Mouse (Mus musculus) heart, adult 8-10 months (tissue): ENCODE results near the gene Caly. TPM values are rescaled to one million over a fixed set of nuclear protein-coding genes. Genes with fewer than 3 reads are reported as not detected.

Experiments
- DNase-seq: peaks from one replicate; pipeline ENCODE4 v3.0.0; 2022; ENCODE audit warnings: low spot score
- total RNA-seq, 4 experiments: library from RNA; stranded (reverse); gene quantifications; 2 replicates each; pipeline ENCODE4 v1.2.4; 2022

The Caly gene
- total RNA-seq, 4 experiments from 2014 or later = 0.25 to 0.50 (median 0.30) TPM; not detected in 1

DNA sequence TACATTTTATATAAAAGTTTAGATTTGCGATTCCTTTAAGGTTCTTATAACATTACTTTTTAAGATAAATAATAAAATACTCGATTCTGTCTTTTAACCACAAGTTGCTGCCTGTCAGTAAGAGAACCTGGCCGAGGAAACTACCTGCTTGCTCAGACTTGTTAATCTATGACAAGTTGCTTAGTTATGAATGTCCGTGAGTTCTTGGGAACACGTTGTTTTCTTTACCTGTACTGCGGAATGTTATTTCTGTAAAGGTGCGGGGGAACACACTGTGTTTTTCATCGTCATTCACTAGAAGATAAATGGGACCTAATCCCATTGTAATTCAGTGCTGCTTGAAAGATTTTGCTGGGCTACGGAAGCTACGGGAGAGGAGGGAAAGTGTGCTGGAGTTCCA is 8.3 kb upstream of the Caly start:
- DNase-seq = no peak

DNA sequence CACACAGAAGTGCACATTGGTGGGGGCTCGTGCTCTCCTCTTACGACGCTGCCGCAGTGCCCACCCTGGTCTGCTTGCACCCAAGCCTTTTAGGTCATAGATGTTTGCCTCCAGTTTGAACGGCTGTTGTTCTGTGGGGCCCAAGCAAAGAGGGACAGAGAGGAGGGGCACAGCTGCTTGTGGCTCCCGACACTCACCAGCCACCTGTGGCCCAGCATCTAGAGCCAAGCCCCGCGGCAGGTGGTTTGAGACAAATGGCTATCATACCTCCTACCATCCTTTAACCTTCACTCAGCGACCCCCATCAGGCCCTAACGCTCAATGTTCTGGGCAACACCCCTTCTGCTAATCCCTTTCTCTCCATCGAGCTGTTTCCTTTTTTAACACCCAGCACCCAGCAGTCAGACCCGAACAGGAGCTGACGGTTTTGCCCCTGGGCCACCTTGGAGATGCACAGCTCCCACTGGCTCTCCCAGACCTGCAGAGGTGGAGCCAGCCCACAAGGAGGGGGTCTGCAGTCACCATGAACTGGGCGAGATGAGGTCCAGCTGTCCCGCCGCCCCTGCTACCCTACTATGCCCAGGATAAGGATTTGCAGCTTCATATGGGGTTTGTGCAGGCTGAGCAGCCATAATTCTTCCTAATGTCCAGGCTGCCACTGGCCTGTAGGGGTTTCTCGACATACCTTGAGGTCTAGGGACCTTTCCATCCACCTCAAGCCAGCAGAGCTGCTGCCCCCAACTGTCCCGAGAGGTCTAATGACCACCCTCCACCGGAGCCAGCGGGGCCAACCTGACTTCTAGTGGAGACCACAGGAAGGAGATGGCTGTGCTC is 723 bp downstream of the Caly start:
- no peak for DNase-seq

DNA sequence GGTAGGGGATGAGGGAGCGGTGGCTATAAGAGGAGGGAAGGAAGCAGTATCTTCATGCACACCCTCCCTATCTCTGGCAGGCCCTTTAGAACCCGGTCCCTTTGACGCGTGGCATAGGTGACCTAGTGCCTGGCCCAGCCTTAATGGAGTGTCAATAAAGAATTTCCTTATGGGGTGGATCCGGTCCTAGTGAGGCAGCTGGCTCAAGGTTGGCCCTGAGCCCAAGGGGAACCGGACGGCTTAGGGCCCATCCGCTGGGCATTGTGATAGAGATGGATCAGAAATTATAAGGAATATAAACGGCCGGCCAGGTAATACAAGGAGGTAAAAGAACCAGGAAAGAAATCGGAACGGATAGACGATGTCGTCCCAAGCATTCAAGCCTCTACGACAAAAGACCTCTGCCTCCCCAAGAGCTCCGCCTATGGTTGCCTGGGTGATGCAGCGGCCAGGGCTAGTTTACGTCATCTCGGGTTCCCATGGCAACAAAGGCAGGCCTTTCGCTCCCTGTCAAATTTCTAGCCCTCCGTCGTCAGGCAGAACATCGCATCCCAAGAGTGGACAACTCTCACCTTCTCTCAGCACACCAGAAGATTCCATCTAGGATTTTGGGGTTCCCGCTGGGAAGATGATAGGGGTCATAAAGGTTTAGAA is 1.7 kb downstream of the Caly start:
- peak; percentile 27 for DNase-seq

DNA sequence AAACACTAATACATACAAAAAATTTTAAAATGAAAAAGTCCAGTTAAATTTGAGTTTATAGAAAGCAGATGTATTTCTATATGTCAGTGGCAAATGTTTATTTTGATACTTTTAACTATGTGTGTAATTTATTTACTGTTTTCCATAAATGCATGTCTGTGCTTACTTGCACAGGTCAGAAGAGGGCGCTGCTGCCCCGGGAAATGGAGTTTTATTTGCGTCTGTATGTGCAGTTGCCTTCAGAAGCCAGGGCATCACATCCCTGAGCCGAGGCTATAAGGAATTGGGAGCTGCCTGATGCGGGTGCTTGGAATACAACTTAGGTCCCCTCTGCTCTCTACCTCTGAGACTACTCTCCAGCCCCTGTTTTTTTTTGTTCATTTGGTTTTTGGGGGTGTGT is 3.6 kb downstream of the Caly start:
- peak; percentile 53 for DNase-seq

DNA sequence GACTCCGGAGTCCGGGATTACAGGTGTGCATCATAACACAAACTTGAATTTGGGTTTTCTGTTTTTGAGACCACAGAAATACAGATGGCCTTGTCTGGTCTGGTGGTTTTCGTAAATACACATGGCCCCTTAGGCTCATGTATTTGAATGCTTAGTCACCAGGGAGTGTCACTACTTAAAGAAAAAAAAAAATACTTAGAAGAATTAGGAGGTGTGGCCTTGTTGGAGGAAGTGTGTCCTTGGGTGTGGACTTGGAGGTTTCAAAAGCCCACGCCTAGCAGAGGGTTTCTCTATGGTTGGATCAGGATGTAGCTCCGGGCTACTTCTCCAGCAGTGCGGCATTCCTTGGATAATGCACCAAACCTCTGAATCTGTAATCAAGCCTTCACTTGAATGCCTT is 4.7 kb downstream of the Caly start:
- DNase-seq = no peak

DNA sequence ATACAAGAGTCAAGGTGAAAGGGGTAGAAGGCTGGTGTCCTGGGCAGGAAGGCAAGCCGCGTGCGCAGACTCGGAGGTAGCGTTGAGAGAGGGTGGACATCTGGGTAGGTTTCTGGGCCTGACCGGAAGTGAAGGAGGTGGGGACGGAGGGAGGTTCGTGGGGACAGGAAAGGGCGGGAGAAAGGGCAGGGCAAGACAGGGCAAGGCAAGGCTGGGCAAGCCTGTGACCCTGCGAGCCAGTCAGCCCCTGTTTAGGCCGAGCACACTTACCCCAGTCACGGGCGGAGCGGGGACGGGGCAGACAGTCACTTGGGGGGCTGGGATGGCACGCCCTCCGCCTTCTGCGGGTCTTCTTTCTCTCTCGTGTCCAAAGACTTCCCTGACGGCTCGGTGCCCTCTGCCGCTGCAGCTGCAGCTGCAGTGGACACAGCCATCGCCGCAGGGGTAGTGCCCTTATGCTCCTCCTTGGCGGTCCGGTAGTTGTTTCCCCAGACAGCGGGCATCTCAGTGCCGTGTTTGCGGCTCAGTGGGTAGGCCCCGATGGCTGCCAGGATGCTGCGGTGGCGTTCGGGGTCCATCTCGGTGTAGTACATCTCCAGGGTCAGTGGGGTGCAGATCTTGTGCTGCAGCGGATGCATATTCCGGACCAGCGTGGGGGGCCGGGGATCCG is 12.2 kb downstream of the Caly start:
- DNase-seq = peak; percentile 10

DNA sequence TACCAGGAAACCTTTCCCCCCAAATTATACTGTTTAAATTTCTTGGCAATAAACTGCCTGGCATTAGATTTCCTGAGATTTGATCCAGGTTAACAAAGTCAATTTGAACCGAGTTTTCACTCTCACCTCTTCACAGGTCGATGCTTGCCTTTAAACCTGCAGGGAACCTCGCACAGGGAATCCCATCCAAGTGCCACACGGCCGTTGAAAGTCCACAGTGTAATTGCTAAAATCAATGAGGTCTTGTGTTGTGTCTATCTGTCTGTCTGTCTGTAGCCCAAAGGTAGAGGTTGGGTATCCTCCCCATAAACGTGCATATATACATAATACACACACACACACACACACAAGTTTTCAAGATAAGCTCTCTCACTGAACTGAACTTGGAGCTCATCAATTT is 15.0 kb downstream of the Caly start:
- no peak for DNase-seq

DNA sequence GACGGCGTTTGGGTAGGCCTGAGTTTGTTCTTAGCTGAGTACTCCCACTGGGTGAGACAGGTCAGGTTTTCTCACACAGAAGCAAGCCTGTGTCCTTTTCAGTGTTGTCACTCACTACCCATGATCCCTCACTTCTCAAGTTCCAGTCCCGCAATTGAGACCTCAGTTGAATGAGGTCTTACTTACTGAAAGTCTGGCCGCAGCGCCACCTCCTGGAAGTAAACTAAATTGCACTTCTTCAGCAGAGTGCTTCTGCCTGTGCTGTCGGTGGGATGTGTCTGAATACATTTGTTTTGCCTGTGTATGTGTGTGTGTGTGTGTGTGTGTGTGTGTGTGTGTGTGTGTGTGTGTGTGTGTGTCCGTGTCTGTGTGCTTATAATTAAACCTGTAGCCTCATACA is 19.3 kb downstream of the Caly start:
- DNase-seq = peak; percentile 35

DNA sequence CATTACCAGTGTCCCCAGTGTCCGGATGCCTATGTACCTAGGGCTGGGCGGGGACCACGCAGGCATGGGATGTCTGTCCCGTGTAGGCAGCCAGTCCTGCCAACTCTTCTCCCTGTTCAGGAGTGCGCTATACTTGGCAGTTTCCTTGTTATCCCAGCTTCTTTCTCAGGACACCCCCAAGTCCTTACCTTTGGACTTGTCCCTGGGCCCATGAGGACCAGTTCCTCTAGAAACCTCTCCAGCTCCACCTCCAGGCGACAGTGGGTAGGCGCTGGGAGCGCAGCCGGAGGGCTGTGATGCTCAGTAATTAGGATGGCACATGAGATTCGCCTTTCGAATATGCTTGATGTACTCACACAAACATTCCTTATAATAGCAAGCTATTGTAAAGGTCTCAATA is 20.0 kb downstream of the Caly start:
- DNase-seq = no peak

DNA sequence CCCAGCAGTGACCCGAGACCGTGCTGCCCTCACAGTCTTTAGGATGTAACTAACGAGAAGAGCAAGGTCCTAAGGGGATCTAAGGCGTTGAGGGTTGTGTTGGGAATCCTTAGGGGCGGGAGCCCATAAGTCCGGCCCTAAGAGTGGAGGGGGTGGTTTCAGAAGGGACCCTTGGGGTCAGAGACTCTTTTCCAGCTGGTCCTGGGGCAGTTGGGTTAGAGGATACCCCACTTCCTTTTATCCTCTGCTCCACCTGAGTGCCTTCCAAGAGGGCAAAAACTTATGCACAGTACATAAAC is 20.6 kb downstream of the Caly start:
- no peak for DNase-seq

DNA sequence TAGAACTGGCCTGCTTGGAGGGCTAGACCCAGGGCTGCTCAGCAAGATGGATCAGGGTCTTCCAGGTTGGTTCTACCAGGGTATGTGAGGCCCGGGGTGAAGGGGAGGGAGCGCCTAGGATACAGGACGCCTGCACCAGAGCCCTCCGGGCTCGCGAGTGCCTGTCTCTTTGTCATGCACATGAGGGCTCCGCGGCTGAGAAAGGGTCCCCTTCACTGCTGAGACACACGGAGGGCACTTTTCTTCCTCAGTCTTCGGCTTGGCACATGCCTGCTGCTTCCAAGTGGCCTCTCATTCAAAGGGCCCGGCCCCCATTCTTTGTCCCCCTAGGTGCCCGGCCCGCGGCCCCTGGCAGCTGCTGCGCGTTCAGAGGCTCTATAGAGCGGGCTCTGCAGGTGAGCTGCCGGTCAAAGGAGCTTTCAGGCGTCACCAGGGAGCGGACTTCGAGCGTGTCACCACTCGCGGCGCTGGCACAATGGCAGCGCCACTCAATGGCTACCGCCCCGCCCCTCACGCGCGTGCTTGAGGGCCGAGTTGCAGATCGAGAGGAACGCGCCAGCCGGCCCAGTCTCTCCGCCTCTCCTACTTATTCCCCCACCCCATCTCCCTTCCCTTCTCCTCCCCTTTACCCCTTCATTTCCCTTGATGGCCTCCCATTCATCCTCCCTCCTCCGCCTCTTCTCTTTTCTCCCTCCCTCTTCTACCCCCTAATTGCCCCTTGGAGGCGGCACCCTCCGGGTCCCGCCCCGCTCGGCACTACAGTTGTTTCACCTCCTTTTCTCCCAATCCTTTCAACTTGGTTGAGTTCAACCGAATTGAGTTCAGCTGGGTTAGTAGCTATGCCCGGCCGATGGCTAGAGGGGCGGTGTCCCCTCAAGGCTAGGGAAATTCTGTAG is 21.2 kb downstream of the Caly start:
- no peak for DNase-seq

DNA sequence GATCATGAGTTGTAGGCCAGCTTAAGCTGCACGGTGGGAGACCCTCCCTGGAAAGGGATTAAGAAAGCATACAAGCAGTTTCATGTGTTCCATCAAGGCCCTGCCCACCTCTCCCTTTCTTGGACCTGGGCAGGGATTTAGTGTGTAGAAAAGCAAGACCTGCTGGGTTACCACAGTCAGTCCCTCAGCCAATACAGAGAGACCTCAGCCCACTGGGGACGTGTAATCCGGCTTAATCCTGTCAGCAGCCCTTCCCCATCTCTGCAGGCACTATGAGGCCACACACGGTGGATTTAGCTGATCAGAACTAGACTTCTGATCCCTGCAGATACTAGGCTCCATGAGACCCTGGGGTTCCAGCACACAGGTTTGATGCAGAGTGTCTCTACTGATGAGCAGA is 22.7 kb downstream of the Caly start:
- no peak for DNase-seq

DNA sequence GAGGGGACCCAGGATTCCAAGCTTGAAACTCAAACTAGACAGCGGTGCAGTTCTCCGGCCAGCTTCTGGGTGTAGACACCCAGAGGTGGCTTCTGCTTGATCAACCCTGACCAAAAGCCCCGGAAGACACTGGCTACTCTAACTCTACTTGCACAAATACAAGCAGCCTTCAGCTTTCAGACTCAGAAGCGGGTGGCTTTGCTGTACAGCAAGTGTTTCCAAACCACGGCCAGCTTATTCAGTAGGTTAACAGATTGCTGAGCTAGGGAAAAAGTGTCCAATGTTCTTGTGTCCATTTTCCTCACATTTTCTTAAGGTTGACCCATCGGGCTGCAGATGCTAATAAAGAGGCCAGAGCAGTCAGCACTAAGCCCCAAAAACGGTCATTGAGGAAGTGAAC is 23.8 kb downstream of the Caly start:
- no peak for DNase-seq

DNA sequence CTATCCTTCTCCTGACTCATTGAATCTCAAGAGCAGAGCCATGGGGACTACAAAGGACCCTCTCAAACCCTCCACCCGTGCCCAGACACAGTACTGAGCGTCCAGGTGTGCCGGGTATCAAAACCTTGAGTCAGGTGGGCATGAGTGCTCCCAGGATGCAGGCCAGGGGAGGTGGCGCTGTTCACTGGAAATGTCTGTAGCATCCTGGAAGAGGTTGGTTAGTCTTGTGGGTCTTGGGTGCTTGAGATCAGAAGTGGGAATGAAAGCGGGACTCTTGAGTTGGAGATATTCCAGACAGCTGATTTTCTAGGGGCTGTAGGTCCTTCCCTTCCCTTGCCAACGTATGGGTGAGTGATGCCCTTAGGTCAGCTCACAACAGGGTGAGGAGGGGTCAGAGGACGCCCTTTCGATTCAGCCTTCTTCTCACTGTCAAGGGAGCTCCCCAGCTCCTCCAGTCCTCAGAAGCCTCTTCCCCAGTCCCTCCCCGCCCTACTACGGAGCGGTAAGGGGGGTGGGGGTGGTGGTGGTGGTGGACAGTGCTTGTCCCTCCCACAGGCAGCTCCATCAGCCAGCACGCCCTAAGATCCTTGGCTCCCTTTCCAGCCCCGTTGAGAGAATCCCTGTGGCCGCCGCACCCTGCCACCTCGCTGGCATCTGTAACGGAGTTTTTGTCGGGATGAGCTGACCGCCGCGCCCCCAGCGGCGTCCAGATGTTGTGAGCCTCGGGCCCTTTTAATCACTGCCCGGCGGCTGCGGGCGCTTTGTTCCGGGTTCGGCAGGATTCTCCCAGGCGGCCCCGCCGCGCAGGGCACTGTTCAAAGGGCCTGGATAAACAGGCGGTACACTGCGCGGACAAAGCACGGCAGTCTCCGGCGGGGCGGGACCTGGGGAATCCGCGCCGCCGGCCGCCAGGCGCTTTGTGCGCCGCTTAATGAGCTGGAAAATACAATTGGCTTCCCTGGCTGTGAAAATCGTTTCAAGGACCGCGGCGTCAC is 24.6 kb downstream of the Caly start:
- DNase-seq = no peak

DNA sequence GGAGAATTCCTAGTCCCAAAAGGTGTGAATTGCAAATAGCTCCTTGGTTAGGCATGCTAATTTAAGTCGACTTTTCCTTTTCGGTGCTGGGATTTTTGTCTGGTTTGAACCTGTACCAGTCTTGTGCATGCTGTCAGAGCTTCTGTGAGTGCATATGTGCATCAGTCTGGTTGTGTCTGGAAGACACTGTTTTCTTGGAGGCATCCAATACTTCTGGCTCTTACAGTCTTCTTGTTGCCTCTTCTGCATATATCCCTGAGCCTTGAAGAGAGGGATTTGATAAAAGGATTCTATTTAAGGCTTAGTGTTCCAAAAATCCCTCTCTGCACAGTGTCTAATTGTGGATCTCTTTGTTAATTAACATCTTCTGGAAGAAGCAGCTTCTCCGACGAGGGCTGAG is 28.2 kb downstream of the Caly start:
- no peak for DNase-seq

DNA sequence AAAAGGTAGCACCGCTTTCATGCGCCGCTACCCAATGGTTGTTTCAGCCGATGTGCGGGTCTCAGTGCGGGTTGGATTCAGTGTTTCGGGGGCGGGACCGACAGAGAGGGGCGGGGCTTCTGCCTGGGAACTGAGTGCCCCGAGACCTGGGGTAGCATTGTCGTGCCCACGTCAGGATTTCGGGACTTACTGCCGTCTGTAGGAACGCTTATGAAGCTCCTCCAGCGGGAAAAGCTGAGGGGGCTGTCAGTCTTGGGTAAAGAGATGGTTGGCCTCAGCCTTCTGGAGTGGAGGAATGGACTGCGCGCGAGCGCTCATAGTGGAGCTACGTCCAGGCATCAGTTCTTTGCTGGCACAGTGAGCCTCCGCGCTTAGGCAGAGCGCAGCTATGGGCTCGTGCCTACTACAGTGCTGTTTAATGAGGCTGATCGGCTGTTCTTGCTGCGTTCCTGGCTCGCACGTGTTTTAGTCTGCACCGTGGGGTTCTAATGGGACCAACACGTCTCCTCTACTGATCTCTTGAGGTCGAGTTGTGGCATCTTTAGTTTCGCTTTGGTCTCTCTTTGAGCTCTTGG is 33.1 kb downstream of the Caly start:
- no peak for DNase-seq

DNA sequence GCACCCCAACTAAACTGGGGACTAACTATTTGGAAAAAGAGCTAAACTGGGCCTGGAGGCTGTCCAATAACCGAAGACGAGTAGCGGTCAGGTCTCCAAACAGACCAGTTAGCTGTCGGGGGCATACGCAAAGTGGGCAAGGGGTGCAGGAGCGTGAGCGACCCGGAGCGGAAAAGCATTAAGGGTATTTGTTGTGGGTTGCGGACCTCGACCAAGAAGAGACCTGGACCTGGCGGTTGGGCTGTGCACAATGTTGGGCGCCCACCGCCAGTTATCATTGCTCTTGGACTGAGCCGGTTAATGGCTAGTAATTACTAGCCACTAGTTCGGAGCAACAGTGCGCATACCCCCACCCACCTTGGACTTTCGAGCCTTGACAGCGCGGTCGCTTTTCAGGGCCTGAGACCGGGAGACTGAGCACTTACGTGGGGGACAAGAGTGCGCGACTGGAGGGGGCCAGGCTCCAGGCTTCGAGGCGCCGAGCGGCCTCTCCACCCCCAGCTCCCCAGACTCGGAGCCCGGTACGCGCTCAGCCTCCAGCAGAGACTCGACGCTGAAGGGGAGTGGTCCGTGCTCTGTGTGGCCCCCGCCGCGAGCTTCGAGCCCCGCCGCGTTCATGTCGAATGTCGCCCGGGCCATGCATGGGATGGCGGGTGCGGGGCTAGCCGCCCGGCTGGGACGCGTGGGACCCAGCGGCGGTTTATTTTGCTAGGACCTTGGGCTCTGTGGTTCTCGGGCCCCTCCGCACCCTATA is 33.8 kb downstream of the Caly start, which contains the start of gene Msx3:
Gene Msx3, minus strand, starts transcription at position 729 of the 754 bp plus-strand sequence.
- DNase-seq = no peak

DNA sequence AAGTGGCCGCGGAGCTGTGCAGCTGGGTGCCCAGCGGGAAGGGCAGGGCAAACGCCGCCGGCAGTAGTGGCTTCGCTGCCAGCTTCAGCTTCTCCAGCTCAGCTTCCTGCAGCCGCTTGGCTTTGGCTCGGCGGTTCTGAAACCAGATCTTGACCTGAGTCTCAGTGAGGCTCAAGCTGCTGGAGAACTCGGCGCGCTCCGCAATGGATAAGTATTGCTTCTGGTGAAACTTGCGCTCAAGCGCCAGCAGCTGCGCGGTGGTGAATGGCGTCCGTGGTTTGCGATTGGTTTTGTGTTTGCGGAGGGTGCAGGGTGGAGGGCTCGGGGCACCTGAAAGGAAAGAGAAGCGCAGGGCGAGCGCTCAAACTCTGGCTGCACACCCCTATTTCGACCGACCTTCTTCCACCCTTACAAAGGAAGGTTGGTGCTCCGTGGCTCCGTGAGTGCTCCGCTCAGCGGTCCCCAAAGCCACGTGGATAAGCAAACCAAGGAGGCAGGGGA is 34.5 kb downstream of the Caly start:
- DNase-seq = no peak

DNA sequence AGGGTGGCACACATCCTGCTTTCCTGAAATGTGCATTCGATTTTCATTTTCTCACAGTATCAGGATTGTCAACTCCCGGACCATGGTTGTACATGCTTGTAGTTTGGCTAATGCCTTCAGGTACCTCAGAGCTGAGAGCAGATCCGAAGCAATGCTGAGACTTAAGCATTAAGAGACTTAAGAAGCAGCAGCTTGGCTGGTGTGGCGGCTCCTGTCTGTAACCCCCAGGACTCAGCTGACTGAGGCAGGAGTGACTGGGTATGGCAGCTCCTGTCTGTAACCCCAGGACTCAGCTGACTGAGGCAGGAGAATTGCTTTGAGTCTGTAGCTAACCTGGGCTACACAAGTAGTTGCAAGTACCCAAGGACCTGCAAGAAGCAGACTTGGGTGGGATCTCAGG is 36.8 kb downstream of the Caly start:
- DNase-seq = no peak
